Mouse (Mus musculus) cerebellum, adult 9-10 months (tissue): ENCODE data around the gene Rgmb.

Source experiments
- DNase-seq: peaks from one replicate; pipeline ENCODE4 v3.0.0; 2022

The Rgmb gene

DNA sequence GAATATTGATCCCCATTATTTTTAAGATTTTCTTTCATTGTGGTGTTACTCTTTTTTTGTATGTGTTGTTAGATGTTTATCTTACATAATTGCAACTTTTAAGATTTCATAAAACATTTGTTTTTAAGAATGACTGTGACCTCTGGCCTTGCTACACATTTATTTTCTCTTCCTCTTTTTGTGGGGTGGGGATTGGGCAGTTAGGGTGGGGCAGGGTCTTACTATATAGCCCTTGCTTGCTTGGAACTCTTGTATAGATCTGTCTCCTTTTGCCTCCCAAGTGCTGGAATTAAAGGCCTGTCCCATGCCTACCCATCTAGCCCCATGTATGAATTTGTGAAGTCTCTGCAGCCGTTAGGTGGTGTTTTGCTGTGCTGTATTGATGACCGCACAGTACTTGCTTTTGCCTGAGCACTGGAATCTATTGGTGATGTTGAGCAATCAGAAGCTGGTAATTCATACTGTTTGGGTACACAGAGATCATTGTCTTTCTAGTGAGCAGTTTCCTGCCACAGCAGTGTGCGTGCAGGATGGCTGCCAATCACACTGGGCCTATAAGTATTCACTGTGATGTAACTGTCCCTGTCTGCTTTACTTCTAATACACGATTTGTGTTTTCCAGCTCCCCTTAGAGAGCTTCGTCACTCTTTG lies 56.1 kb downstream of the Rgmb start:
- no peak for DNase-seq

DNA sequence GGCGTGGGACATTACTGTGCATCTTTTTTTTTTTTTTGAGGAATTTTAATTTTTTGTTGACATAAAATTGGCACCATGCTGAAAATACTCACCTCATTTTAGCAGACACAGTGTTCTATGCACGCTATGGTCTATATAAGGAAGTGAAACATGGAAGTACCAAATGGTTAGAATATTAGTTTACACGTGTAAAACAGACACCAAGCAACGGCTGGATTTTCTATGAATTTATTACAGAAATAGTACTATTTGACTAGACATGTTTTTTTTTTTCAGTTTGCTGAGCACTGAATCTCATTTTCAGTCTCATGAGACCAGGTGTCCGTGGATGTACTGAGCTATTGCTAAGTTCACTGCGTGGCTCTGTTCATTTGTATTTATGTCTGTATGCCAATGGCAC lies 56.9 kb downstream of the Rgmb start:
- no peak for DNase-seq

DNA sequence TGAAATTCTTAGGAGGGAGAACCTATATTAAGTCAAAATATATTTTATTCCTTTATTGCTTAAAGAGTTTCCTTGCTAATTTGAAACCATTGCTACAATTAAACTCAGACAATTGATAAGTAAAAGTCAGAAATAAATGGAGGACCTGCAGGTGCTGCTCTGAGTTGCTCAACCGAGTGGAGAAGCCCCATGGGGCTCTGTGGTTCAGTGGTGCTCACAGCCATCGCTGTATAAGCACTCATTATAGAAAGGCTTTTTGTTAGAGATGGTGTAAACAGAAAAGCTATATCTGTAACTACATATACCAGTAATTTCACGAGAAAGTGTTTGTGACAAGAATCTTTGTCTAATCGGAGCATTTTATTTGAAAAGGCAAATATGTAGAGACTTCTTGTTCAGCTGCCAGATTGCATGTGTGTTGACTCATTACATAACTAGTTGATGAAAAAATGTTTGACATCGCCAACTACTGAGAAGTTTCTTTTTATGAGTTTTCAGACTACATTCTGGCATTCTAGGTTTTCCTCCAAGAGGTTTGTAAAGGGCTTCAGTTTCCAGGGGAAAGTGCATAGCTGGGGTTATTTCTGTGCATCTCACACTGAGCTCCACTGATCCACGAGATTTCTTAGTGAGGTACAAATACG lies 61.6 kb downstream of the Rgmb start:
- no peak for DNase-seq

DNA sequence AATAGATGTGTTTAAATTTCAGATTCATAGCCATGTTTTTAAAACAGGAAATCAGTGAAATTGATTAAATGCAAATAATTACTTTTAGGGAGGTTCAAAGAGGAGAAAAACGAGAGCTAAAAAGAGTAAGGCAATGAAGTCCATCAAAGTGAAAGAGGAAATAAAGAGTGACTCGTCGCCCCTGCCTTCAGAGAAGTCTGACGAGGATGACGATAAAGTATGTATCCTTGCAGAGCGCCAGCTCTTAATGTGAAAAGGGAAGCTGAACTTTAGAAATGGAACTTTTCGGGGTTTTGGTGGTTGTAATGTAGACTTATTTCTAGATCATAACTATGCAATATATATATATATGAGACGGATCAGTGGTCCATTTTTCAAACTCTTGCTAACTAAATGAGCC lies 69.6 kb downstream of the Rgmb start:
- DNase-seq, result no peak
